Mouse (Mus musculus) liver, embryonic 15.5 days (tissue): ENCODE measurements around the gene Tmem158. TPM values are rescaled to one million over a fixed set of nuclear protein-coding genes. Genes with fewer than 3 reads are reported as not detected.
A peak's percentile ranks its signal among the peaks of the same experiment; 100 is the strongest.

Experiments used
- ATAC-seq: fragments of 200-750 bp; cut with Nextera tagmentation; 2 replicates; pipeline ENCODE4 v1.8.0; 2017; ENCODE audit warnings: moderate number of reproducible peaks, mild to moderate bottlenecking, moderate library complexity; ENCODE audit not compliant: insufficient read depth
- H3K27ac ChIP-seq: fragments of 300-500 bp; sonication (generic); replicated peaks from 2 replicates; pipeline ENCODE4 v1.5.1; 2015; ENCODE audit warnings: mild to moderate bottlenecking, inconsistent platforms
- H3K27me3 ChIP-seq: fragments of 300-500 bp; sonication (generic); 2 replicates; pipeline ENCODE4 v1.6.1; 2015; ENCODE audit warnings: mild to moderate bottlenecking, inconsistent platforms
- H3K36me3 ChIP-seq: fragments of 300-500 bp; sonication (generic); replicated peaks from 2 replicates; pipeline ENCODE4 v1.6.1; 2015; ENCODE audit warnings: moderate library complexity, mild to moderate bottlenecking, inconsistent platforms
- H3K4me1 ChIP-seq: fragments of 300-500 bp; sonication (generic); replicated peaks from 2 replicates; pipeline ENCODE4 v1.6.1; 2015; ENCODE audit warnings: inconsistent platforms
- H3K4me2 ChIP-seq: fragments of 300-500 bp; sonication (generic); 2 replicates; pipeline ENCODE4 v1.6.1; 2015; ENCODE audit warnings: moderate library complexity, mild to moderate bottlenecking, inconsistent platforms
- H3K4me3 ChIP-seq: fragments of 300-500 bp; sonication (generic); replicated peaks from 2 replicates; pipeline ENCODE4 v1.5.1; 2015; ENCODE audit warnings: mild to moderate bottlenecking, inconsistent platforms
- H3K9ac ChIP-seq: fragments of 300-500 bp; sonication (generic); 2 replicates; pipeline ENCODE4 v1.6.1; 2015; ENCODE audit warnings: moderate library complexity, mild to moderate bottlenecking, inconsistent platforms
- H3K9me3 ChIP-seq: fragments of 300-500 bp; sonication (generic); replicated peaks from 2 replicates; pipeline ENCODE4 v1.6.1; 2016; ENCODE audit warnings: inconsistent platforms
- WGBS: fragments of 180-500 bp; shearing (Covaris S2); methylation state at CpG from one replicate; pipeline ENCODE4 v1.1.7; 2015; ENCODE audit warnings: mixed read lengths; ENCODE audit not compliant: insufficient replicate concordance; 5-methylcytosine and 5-hydroxymethylcytosine counted together
- polyA plus RNA-seq: library from polyadenylated mRNA; unstranded; fragments of >200 nt; fragmentation: Nextera tagmentation; extraction: Ambion mirVana; gene quantifications from 2 replicates; pipeline ENCODE4 v1.2.1, GENCODE M21; 2015

Tmem158 gene
- polyA plus RNA-seq, result 2.0 and 2.1 TPM in 2 replicates

DNA sequence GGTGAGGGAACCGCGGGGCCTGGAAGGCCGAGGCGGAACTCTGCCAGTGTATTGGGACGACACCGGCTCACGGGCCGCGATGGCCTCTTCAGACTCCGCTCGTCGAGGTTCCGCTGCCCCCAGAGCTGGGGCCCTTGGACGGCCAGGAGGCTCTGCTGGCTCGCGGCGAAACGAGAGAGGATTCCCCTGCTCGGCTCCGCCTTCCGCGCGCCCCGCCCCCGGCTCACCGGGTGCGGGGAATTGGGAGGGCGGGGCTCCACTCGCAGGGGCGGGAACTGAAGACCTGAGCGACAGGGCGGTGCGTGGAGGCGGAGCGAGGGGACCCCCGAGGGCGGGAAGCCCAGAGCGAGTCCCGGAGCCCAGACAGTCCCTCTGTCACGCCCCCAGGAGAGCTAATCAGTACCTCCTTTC lies at the start of gene Tmem158:
TSS of gene Tmem158 (minus strand) at position 154 of the 411 bp plus-strand sequence.
- H3K4me2 ChIP-seq, result peak within 1 kb of the TSS; percentile 92
- H3K4me3 ChIP-seq, result peak within 1 kb of the TSS; percentile 66
- peak; percentile 86 for ATAC-seq
- peaks cover 72% of the 10 kb centered on the region for H3K27me3 ChIP-seq
- H3K9me3 ChIP-seq, result no peaks in the 10 kb centered on the region
- no peak within 1 kb of the TSS for H3K27ac ChIP-seq
- under 1% methylated on average over 40 of the region's 40 CpGs for WGBS
- H3K9ac ChIP-seq, result peak within 1 kb of the TSS; percentile 42
- peaks cover 18% of the 10 kb centered on the region for H3K4me1 ChIP-seq
- H3K36me3 ChIP-seq, result no peaks in the 10 kb centered on the region

DNA sequence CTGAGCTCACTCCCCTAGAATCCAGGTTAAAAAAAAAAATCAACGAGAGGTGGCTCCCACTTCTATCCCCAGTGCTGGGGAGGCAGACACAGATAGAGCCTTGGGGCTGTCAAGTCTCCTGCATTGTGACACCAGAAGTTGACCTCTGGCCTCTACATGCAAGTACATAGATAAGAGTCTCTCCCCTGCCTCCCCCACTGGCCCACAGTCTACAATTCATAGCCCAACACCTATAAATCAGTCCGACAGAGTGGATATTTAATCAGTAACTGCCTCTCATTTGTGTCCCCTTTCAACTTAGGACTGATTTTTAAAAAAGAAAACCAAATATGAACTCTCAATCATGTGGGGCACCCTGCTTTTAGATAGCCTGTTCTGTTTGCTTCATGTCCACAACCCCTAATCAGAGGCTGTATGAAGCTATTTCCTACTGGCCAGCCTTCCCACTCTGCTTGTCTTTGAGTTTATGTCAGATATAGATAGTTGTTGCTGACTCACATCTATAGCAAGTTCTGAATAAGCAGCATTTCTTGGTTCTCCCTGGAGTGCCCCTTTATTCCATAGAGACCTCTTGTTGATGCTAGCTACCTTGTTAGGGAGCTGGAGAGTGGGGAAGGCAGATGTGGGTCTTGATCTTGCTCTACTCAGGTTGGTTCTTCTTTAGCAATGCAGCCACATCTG lies 49.3 kb upstream of the Tmem158 start:
- WGBS, result 35% methylated on average over 2 of the region's 2 CpGs
- Histone ChIP-seq H3K4me1 (no peaks in the 10 kb centered on the region), H3K27me3 (no peaks in the 10 kb centered on the region), H3K4me3 (no peak overlapping the region), H3K9ac (no peak overlapping the region), H3K36me3 (no peaks in the 10 kb centered on the region), H3K4me2 (no peak overlapping the region), H3K9me3 (no peaks in the 10 kb centered on the region), H3K27ac (no peak overlapping the region)
- ATAC-seq, result no peak

DNA sequence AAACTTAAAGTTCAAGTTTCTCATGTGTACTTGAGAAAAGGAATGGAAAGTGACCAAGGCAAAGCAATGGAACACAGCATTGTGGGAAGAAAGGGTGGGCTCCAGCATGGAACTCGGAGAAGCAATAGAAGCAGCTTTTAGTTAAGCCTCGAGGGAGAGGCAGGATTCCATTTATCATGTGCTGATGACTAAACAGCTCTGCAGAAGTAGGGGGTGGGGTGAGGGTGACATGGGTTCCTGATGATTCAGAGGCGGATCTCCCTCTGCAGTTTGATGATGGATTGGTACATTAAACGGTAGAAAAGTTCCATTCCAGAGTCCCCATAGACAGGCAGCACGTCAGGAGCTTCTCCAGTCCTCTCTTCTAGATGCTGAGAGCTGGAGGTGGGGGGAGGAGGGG lies 48.5 kb upstream of the Tmem158 start:
- no peaks in the 10 kb centered on the region for H3K9me3 ChIP-seq
- H3K4me1 ChIP-seq, result no peaks in the 10 kb centered on the region
- 40% methylated on average over 5 of the region's 5 CpGs for WGBS
- no peak for ATAC-seq
- no peak overlapping the region for H3K9ac ChIP-seq
- H3K4me3 ChIP-seq, result no peak overlapping the region
- no peaks in the 10 kb centered on the region for H3K36me3 ChIP-seq
- no peak overlapping the region for H3K27ac ChIP-seq
- H3K27me3 ChIP-seq, result no peaks in the 10 kb centered on the region
- H3K4me2 ChIP-seq, result no peak overlapping the region

DNA sequence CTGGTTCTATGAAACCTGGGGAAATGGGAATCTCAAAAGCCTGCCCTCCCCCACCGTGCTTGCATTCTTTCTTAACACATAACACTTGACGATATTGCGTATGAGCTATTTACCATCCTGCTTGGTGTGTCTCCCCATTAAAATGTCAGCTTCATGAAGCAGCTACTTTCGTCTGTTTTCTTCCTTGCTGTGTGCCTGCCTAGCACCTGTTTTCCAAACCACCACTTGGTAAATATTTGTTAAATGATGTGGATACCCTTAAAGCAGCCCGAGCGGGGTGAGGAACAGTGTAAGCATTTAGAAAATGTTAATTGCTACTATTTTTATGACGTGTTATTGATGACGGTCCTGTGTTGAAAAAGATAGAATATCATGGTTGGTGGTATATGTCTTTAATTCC lies 44.4 kb upstream of the Tmem158 start:
- H3K9me3 ChIP-seq, result no peaks in the 10 kb centered on the region
- H3K9ac ChIP-seq, result no peak overlapping the region
- no peak overlapping the region for H3K4me3 ChIP-seq
- no peak for ATAC-seq
- WGBS, result 74% methylated on average over 8 of the region's 8 CpGs
- H3K36me3 ChIP-seq, result no peaks in the 10 kb centered on the region
- H3K27me3 ChIP-seq, result no peaks in the 10 kb centered on the region
- no peaks in the 10 kb centered on the region for H3K4me1 ChIP-seq
- H3K4me2 ChIP-seq, result no peak overlapping the region
- no peak overlapping the region for H3K27ac ChIP-seq

DNA sequence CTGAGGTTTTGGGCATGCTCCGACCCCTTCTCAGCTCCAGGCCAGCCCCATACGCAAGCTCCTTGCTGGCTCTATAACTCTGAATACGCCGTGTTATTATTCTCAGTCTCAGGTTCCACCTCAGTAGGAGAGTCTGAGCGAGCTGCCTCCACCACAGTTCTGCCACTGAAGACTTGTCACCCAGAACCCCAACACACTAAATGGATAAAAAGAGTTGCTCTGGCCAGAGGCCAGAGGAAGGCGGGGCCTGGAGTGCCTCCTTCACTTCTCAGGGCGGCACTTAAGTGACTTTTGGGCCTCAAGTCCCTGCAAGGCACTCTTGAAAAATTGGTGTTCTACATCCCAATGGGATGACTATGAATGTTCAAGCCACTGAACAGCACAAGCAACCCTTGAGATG lies 43.4 kb upstream of the Tmem158 start:
- Histone ChIP-seq H3K36me3 (no peaks in the 10 kb centered on the region), H3K27ac (no peak overlapping the region), H3K4me1 (no peaks in the 10 kb centered on the region), H3K4me3 (no peak overlapping the region), H3K4me2 (no peak overlapping the region), H3K27me3 (no peaks in the 10 kb centered on the region), H3K9me3 (no peaks in the 10 kb centered on the region), H3K9ac (no peak overlapping the region)
- no peak for ATAC-seq
- WGBS, result 70% methylated on average over 7 of the region's 7 CpGs

DNA sequence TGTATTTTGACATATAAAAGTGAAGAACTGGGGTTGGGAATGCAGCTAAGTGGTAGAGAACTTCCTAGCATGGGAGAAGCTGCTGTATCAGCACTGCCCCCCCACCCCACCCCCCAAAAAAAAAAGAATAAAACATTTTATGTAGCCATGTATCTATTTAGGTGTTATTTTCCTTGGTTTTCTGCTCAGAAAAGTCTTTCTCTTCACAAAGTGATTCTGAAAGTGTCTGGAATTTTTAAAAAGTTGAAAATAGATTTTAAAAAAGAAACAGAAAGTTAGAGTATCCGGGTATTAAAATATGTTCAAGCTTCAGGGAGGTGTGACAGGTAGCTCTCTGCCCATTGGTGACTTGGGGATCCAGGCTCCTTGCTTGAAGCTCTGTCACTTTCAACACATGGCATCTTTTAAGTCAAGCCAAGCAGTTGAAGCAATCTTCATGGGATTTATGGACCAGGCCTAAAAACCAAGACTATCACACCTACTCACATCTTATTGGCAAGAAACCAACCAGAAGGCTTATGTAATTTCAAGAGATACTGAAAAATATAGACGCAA lies 42.3 kb upstream of the Tmem158 start:
- Histone ChIP-seq H3K36me3 (no peaks in the 10 kb centered on the region), H3K9ac (no peak overlapping the region), H3K27ac (no peak overlapping the region), H3K4me1 (no peaks in the 10 kb centered on the region), H3K27me3 (no peaks in the 10 kb centered on the region; the same call in 1 of the 2 replicates), H3K4me2 (no peak overlapping the region), H3K4me3 (no peak overlapping the region), H3K9me3 (no peaks in the 10 kb centered on the region)
- WGBS, result 60% methylated on average over 2 of the region's 2 CpGs
- no peak for ATAC-seq

DNA sequence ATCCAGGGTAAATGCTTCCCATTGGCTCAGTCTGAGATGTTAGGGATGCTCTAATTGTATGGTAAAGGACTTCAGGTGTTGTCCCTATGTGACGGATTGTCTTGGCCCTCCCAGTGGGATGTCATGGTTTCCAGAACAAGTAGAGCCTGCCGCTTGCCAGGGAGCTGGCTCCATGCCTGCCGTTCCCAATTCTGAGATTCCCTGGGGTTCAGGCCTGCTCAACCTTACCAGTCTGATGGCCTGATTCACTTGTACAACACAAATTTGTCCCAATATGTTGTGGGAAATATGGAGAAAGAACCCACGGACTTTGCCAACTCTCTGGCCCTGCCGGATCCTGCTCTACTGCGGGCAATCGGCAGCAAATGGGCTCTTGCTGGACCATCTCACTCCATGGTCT lies 37.3 kb upstream of the Tmem158 start:
- no peak for ATAC-seq
- H3K27ac ChIP-seq, result no peak overlapping the region
- no peaks in the 10 kb centered on the region for H3K9me3 ChIP-seq
- H3K4me1 ChIP-seq, result no peaks in the 10 kb centered on the region
- no peak overlapping the region for H3K9ac ChIP-seq
- no peak overlapping the region for H3K4me3 ChIP-seq
- no peaks in the 10 kb centered on the region; the same call in 1 of the 2 replicates for H3K27me3 ChIP-seq
- no peaks in the 10 kb centered on the region for H3K36me3 ChIP-seq
- H3K4me2 ChIP-seq, result no peak overlapping the region
- 80% methylated on average over 7 of the region's 7 CpGs for WGBS

DNA sequence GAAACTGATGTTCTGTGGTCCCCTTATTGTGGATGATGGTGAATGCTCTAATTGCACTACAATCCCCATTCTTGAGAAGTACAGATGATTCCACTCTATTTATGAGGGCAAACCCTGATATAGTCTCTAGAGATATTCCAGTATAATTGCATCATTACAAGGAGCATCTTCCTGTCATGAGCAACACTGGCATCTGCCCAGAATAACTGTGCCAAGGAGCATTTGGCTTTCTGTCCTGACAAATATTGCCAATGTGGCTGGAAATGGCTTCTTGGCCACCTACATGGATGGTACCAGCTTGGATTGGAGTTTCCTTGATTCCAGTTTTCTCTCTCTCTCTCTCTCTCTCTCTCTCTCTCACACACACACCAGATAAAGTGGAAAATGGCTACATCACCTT lies 35.7 kb upstream of the Tmem158 start:
- Histone ChIP-seq H3K9me3 (no peaks in the 10 kb centered on the region), H3K4me3 (no peak overlapping the region), H3K9ac (no peak overlapping the region), H3K27me3 (no peaks in the 10 kb centered on the region; the same call in 1 of the 2 replicates), H3K4me1 (no peaks in the 10 kb centered on the region), H3K36me3 (no peaks in the 10 kb centered on the region), H3K4me2 (no peak overlapping the region), H3K27ac (no peak overlapping the region)
- no peak for ATAC-seq

DNA sequence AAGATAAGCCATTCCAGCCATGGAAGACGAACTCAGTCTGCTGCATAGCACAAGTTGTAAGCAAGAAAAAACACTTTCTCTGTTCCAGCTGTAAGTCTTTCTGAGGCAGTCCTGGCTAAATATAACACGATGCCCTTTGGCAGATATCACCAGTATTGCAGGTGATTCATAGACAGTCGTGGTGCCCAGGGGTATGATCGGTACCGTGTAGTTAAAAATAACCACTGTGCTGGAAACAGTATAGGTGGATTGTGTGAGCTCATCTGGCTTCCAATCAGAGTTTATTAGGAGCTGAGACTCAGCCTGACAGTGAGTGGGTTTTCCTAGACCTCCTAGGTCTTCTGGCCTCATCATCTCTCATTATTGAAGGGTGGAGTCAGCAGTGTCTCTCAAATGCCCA lies 34.0 kb upstream of the Tmem158 start:
- 65% methylated on average over 5 of the region's 5 CpGs for WGBS
- no peak overlapping the region for H3K4me2 ChIP-seq
- no peak for ATAC-seq
- no peaks in the 10 kb centered on the region for H3K4me1 ChIP-seq
- H3K27ac ChIP-seq, result no peak overlapping the region
- no peaks in the 10 kb centered on the region for H3K9me3 ChIP-seq
- H3K27me3 ChIP-seq, result no peaks in the 10 kb centered on the region; the same call in 1 of the 2 replicates
- no peaks in the 10 kb centered on the region for H3K36me3 ChIP-seq
- H3K4me3 ChIP-seq, result no peak overlapping the region
- H3K9ac ChIP-seq, result no peak overlapping the region

DNA sequence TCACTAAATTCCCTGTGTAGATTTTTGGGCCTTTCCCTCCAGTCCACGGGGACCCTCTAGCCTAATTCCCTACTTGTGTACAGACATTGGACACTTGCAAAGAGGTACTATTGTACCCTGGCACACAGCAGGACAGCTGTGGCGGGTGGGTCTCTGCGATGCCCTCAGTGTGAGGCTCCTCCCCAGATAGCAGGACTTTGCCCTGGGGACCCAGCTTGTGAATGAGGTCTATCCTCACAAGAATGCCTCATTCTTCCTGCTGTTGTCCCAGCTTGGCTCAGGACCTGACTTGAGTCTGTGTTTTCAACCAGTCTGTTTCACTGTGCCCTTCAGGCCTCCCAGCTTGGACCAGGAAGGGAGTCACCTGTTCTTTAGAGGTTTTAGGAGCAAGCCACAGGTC lies 27.8 kb upstream of the Tmem158 start:
- H3K4me1 ChIP-seq, result no peaks in the 10 kb centered on the region
- WGBS, result 72% methylated on average over 3 of the region's 3 CpGs
- H3K4me3 ChIP-seq, result no peak overlapping the region
- no peaks in the 10 kb centered on the region for H3K9me3 ChIP-seq
- H3K27ac ChIP-seq, result no peak overlapping the region
- H3K4me2 ChIP-seq, result no peak overlapping the region
- no peaks in the 10 kb centered on the region for H3K27me3 ChIP-seq
- ATAC-seq, result no peak
- no peaks in the 10 kb centered on the region for H3K36me3 ChIP-seq
- H3K9ac ChIP-seq, result no peak overlapping the region

DNA sequence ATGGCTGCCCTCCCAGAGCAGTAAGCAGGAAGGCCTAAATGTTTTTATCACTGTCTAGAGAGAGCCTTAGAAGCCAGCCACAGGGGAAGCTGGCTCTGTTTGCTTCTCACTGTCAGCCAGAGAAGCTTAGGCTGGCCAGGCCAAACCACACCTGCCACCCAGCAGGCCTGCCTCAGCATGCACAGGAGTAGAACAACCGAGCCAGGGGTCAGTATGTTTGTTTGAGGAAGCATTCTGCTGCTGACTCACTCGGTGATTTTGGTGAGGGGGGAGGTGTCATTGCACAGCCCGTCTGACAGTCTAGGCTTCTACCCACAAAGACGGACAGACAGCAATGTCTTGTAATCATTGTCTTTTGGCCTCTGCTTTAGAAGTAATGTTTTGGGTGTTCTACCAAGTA lies 25.1 kb upstream of the Tmem158 start:
- no peak overlapping the region for H3K4me3 ChIP-seq
- ATAC-seq, result no peak
- no peak overlapping the region for H3K9ac ChIP-seq
- H3K36me3 ChIP-seq, result no peaks in the 10 kb centered on the region
- no peaks in the 10 kb centered on the region for H3K27me3 ChIP-seq
- H3K4me1 ChIP-seq, result 0 out of 2 replicates have a peak, but pooled peaks cover 4% of the 10 kb centered on the region
- WGBS, result 13% methylated on average over 4 of the region's 4 CpGs
- H3K27ac ChIP-seq, result no peak overlapping the region
- no peaks in the 10 kb centered on the region for H3K9me3 ChIP-seq
- no peak overlapping the region for H3K4me2 ChIP-seq

DNA sequence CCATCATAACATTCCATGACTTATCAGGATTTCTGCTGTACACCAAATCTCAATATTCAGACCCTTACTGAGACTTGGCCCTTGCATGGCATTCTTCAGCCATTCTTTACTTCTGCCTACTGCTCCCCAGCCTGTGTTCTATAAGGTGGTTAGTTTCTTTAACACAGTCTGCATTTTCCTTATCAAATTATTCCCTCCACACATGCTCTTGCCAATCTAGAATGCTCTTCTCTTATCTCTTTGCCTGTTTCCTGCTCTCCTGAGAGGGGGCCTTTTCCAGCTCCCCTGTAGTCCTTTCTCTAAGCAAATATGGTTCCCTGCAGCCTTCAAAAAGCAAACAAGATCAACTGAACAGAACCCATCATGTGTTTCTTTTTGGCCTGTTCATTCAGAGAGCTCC lies 20.2 kb upstream of the Tmem158 start:
- ATAC-seq, result no peak
- Histone ChIP-seq H3K27ac (no peak overlapping the region), H3K9me3 (no peaks in the 10 kb centered on the region), H3K36me3 (no peaks in the 10 kb centered on the region), H3K4me2 (no peak overlapping the region), H3K4me1 (0 out of 2 replicates have a peak, but pooled peaks cover 5% of the 10 kb centered on the region), H3K4me3 (no peak overlapping the region), H3K9ac (no peak overlapping the region), H3K27me3 (no peaks in the 10 kb centered on the region)
